Mouse (Mus musculus): Measurements from ENCODE around the gene Tpm1. TPM values are rescaled to one million over a fixed set of nuclear protein-coding genes. Genes with fewer than 3 reads are reported as not detected.
A peak's percentile ranks its signal among the peaks of the same experiment; 100 is the strongest.

The Tpm1 gene
- total RNA-seq (2015) (33.1 and 43.8 TPM in 2 replicates), total RNA-seq (2017) (47.0 and 50.4 TPM in 2 replicates)

DNA sequence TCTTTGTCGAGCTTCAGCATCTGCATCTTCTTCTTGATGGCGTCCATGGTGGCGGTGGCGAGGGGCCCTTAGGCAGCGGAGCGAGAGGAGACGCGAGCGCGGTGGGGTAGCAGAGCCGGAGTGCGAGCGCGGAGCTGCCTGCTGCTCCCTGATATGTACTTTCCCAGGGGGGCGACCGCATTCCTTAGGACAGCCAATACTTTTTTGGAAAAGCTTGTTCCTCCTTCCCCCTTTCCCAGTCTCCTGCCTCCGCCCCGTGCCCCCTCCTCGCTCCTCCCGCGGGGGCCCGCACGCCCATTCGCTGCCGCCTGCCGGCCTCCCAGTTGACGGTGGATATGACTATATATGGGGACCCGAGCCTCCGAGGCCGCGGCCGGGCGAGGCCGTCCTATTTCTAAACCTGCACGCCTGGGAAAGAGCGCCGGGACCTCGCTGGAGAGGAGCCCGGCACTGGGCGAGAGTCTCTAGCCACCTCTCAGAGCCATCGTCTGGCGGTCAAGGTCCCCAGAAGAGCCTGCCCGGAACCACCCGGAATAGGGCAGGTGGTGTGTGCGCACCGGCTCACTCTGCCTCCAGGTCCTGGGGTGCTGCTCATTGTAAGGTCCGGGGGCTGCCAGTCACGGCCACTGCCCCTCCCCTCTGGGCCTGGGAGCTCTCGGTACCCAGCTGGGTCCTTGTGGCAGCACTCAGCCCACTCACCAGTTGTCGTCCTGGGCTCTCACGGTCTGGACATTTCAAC is at the start of gene Tpm1:
Gene Tpm1, minus strand, starts transcription at position 321 of the 739 bp plus-strand sequence.
- ATAC-seq (replicated peaks; ENCODE audit: poor library complexity): peak; percentile 21; the same call in 1 of the 2 replicates

DNA sequence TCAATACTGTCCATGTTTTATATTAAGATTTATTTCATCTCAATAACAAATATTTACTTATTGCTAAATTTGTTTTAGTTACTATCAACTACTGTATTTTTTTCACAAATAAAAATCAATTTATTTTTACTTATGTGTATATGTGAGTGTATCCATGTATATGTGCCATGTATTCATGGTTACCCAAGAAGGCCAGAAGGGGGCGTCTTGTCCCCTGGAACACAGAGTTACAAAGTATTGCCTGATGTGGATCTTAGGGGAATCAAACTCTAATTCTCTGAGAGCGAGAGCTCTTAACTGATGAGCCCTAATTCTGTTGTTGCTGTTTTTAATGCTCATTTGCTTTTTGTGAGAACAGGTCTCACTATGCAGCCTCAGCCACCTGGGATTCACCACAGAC is 45.2 kb upstream of the Tpm1 start:
- no peak for ATAC-seq (replicated peaks; ENCODE audit: poor library complexity)

- ATAC-seq (replicated peaks; ENCODE audit: poor library complexity): no peak
Measured at GRCm38 (mm10) chr9:67092210-67092609, 43.0 kb upstream of the Tpm1 start.

DNA sequence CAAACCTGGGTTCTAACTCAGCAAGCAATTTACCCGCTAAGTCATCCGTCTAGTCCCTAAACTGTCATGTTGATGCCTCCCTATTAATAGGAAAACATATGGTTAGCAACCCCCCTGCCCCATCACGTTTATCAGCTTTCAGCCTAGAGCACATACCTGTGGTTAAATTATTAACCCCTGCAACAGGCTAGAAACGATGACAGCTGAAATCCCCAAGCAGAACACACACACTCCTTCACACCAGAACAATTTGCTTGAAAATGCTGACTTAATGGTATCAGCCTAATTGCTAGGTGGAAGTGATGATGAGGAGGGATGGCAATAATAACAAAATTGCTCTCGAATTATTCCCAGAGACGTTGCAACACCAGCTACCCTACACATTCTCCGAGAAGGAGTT is 42.4 kb upstream of the Tpm1 start:
- no peak for ATAC-seq (replicated peaks; ENCODE audit: poor library complexity)

GRCm38 (mm10) chr9:67091151-67091550 is 41.9 kb upstream of the Tpm1 start:
- ATAC-seq (replicated peaks; ENCODE audit: poor library complexity): no peak

DNA sequence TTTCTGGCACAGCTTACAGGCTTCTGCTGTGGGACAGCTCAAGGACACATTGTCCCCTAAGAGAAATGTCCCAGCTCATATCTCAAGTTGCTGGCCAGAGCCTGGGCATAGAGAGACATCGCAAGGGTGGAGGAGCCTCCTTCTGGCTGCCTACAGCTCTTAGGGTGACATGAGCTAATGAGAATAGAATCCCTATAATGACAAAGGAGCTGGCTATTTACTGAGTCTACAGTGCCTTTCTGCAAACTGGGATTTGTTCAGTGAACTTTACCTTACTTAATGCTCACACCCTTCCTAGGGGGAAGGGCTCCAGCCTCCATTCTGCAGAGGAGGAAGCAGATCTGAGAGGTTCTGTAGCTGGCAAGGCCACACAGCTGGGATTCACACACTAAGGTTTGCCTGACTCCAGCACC is 41.4 kb upstream of the Tpm1 start:
- no peak for ATAC-seq (replicated peaks; ENCODE audit: poor library complexity)

DNA sequence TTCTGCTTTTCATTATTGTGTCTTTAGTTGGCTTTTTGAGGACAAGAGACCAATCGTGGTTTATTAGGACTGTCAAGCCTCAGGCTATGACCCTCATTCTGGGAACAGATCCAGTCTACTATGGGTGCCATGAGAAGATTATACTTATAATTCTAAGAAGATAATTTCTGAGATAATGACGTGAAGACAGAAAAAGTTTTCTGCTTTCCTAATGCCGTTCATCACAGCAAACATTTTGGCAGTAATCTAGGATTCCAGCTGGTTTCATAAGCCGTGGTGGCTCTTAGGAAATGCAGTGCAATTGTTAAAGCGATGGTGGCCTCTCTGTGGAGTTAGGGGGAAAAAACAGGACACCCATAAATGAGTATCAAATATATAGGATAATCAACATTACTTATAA is 40.0 kb upstream of the Tpm1 start:
- no peak for ATAC-seq (replicated peaks; ENCODE audit: poor library complexity)

DNA sequence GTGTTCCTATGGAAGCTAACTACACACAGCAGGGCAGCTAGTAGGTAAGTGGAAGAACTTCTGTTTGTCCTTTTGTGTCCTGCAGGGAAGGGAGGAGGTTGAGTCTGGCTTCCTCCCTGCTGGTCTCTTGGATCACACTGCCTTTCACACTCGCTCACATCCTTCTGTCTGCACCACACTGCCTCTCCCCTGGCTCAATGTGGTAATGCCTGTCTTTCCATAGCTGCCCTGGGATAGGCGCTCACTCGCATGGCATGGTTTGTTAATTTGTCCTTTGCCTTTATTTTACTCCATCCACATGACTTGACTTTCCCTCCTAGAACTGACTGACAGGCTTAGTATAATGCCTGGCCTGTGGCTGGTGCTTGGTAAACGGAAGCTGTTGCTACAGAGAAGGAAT is 34.6 kb upstream of the Tpm1 start:
- no peak for ATAC-seq (replicated peaks; ENCODE audit: poor library complexity)

GRCm38 (mm10) chr9:67081688-67082087 is 32.5 kb upstream of the Tpm1 start:
- ATAC-seq (replicated peaks; ENCODE audit: poor library complexity): no peak

GRCm38 (mm10) chr9:67077658-67078319 is 28.6 kb upstream of the Tpm1 start:
- ATAC-seq (replicated peaks; ENCODE audit: poor library complexity): peak; percentile 66

- no peak for ATAC-seq (replicated peaks; ENCODE audit: poor library complexity)
Measured at GRCm38 (mm10) chr9:67077266-67077657, 28.1 kb upstream of the Tpm1 start.

- ATAC-seq (replicated peaks; ENCODE audit: poor library complexity): no peak
Measured at GRCm38 (mm10) chr9:67072182-67072581, 23.0 kb upstream of the Tpm1 start.

DNA sequence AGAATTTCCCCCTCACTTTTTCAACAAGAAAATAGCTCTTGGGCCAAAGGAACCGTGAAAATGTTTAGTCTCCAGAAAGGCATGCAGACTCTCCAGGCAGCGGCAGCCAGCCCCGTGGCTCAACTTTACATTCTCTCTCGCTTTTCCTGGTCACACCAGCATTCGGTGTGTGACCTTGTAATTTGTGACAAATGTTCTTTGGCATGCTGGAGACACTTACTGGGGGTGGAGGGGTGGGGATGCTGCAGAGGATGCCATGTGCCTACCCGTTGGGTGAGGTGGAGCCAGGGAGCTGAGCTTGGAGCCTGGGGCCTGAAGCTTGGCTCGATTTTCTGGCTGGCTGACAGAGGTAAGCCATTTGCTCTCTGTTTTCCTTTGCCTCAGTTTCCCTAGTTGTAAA is 22.4 kb upstream of the Tpm1 start:
- no peak for ATAC-seq (replicated peaks; ENCODE audit: poor library complexity)

DNA sequence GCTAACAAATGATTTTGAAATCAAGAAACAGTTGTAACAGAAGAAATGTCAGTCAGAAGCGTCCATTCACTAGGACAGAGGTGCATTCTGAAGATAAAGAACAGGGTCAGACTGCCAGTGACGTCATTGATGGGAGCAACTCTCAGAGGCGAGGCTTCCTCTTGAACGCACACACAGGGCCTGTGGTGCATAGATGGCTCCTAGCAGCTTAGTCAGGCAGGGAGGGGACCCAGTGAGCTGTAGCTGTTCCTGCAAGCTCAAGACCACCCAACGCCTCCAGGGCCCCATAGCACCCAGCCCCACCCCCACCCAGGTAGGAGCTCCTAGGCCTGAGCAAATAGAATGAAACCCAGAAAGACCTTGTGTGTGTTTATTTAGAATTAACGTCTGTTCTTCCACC is 21.9 kb upstream of the Tpm1 start:
- ATAC-seq (replicated peaks; ENCODE audit: poor library complexity): no peak

GRCm38 (mm10) chr9:67066616-67067015 is 17.4 kb upstream of the Tpm1 start:
- no peak for ATAC-seq (replicated peaks; ENCODE audit: poor library complexity)

- ATAC-seq (replicated peaks; ENCODE audit: poor library complexity): no peak
Measured at GRCm38 (mm10) chr9:67059714-67060113, 10.5 kb upstream of the Tpm1 start.

DNA sequence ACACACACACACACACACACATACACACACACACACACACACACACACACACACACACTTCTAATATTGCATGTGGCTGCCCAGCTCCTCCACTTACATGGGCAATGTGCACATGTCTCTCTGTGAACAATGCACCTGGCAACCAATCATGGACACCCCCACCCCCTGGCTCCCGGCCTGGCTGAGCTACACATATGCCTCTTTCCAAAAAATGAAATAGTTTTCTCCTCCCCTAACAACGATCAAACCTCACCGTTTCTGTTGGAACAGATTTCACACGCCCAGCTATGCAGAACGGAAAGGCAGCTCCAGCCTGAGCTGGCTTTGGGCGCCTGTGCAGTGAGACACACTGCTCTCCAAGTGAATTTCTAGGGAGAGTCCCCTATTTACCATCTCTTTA is 9.2 kb upstream of the Tpm1 start:
- no peak for ATAC-seq (replicated peaks; ENCODE audit: poor library complexity)

GRCm38 (mm10) chr9:67050736-67051337 is 1.6 kb upstream of the Tpm1 start:
- ATAC-seq (replicated peaks; ENCODE audit: poor library complexity): no peak

DNA sequence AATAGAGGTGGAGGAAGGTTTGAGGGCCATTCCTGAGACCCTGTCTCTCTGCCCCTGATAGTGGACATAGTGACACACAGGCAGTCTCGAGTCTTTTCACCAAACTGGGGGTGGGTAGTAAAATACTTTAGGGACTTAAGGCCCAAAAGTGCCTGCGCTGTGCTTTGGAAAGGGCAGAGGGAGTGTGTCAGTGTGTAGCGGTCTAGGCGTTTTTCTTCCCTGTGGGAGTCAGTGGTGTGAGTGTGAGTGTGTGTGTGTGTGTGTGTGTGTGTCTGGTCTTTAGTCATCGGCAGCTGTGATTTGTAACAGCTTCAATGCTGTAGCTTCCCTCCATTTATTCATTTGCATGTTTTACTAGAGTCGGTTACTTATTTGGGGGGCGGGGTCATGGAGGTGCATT is 630 bp upstream of the Tpm1 start:
- ATAC-seq (replicated peaks; ENCODE audit: poor library complexity): no peak

- ATAC-seq (replicated peaks; ENCODE audit: poor library complexity): no peak
Measured at GRCm38 (mm10) chr9:67048483-67049085, 622 bp downstream of the Tpm1 start.

- no peak for ATAC-seq (replicated peaks; ENCODE audit: poor library complexity)
Measured at GRCm38 (mm10) chr9:67047606-67048482, 1.4 kb downstream of the Tpm1 start.
